15 mouse cellular contexts compared by ENCODE assay signal in genomic region chr19:60073328-60073727, GRCm38 (mm10).
A peak's percentile ranks its signal among the peaks of the same experiment; 100 is the strongest.
DNase-seq lines count a peak whose midpoint lies in the region; ATAC-seq lines count a peak whose summit lies in the region.
"Had no signal": no experiment of that assay in that cellular context is flagged by ENCODE, and none has a peak within 500 bp of the region (broad histone marks: within the 10 kb centered on the region; RNA-seq: fewer than 3 reads in every experiment).

No protein-coding gene starts in this region.

- H3K9ac ChIP-seq in kidney, embryonic 16.5 days (replicated peaks; ENCODE audit: low read length) = no peak overlapping the region
- H3K9ac ChIP-seq in kidney, embryonic 14.5 days (ENCODE audit: low read depth, low read length) = no peak overlapping the region
- H3K9ac ChIP-seq: heart, embryonic 15.5 days; kidney, embryonic 15.5 days; liver, embryonic 15.5 days had no signal

- H3K27ac ChIP-seq in kidney, embryonic 16.5 days (ENCODE audit: low read length) = no peak overlapping the region
- H3K27ac ChIP-seq in kidney, embryonic 14.5 days (ENCODE audit: low read depth, low read length) = no peak overlapping the region
- H3K27ac ChIP-seq: heart, embryonic 15.5 days; hindbrain, postnatal 0 days; kidney, embryonic 15.5 days; liver, embryonic 15.5 days had no signal

- H3K4me1 ChIP-seq in kidney, embryonic 16.5 days (ENCODE audit: insufficient read depth, low read length) = no peaks in the 10 kb centered on the region
- H3K4me1 ChIP-seq in kidney, embryonic 14.5 days (ENCODE audit: control insufficient read depth, insufficient read depth, low read length) = no peaks in the 10 kb centered on the region
- H3K4me1 ChIP-seq: heart, embryonic 15.5 days; kidney, embryonic 15.5 days; liver, embryonic 15.5 days had no signal

- no peaks in the 10 kb centered on the region for H3K27me3 ChIP-seq in kidney, embryonic 16.5 days (ENCODE audit: insufficient read depth, low read length)
- no peaks in the 10 kb centered on the region for H3K27me3 ChIP-seq in kidney, embryonic 14.5 days (ENCODE audit: control insufficient read depth, insufficient read depth, low read length)
- H3K27me3 ChIP-seq: heart, embryonic 15.5 days; kidney, embryonic 15.5 days; liver, embryonic 15.5 days had no signal

- no peak overlapping the region for H3K4me2 ChIP-seq in kidney, embryonic 16.5 days (replicated peaks; ENCODE audit: low read depth, low read length)
- H3K4me2 ChIP-seq in kidney, embryonic 14.5 days (replicated peaks; ENCODE audit: low read depth, low read length) = no peak overlapping the region
- H3K4me2 ChIP-seq: heart, embryonic 15.5 days; kidney, embryonic 15.5 days; liver, embryonic 15.5 days; midbrain, embryonic 11.5 days had no signal

- peak; percentile 35; the same call in 1 of the 2 replicates for ATAC-seq in kidney, embryonic 16.5 days (ENCODE audit: low FRiP score, low TSS enrichment)
- ATAC-seq in kidney, embryonic 14.5 days (ENCODE audit: low FRiP score, low TSS enrichment) = no peak
- ATAC-seq: hindbrain, postnatal 0 days had no signal

- H3K36me3 ChIP-seq in kidney, embryonic 16.5 days (ENCODE audit: insufficient read depth, low read length) = no peaks in the 10 kb centered on the region
- no peaks in the 10 kb centered on the region for H3K36me3 ChIP-seq in kidney, embryonic 14.5 days (ENCODE audit: control insufficient read depth, insufficient read depth, low read length)
- H3K36me3 ChIP-seq: heart, embryonic 15.5 days; kidney, embryonic 15.5 days; liver, embryonic 15.5 days had no signal

- no peak overlapping the region for H3K4me3 ChIP-seq in kidney, embryonic 16.5 days (ENCODE audit: low read length)
- no peak overlapping the region for H3K4me3 ChIP-seq in kidney, embryonic 14.5 days (ENCODE audit: low read length)
- H3K4me3 ChIP-seq: heart, embryonic 15.5 days; kidney, embryonic 15.5 days; liver, embryonic 15.5 days had no signal

- WGBS in kidney, embryonic 16.5 days = 17% methylated on average over 1 of the region's 1 CpGs
- WGBS in kidney, embryonic 14.5 days = 18% methylated on average over 1 of the region's 1 CpGs

- peak; percentile 51 for DNase-seq in gastrocnemius, postnatal 25 days
- peak; percentile 45 to 71 for DNase-seq in lung, adult 18-20 months
- DNase-seq in skeletal muscle tissue, adult 2 months (ENCODE audit: low read depth, low spot score) = peak; percentile 58
- no peak for DNase-seq in frontal cortex, postnatal 25 days (ENCODE audit: low spot score in 2 of 2)
- no peak for DNase-seq in left cerebral cortex, adult 11 months (ENCODE audit: low spot score)
- DNase-seq: adrenal gland, adult 2 months; cerebellum, adult 9-11 months; right cerebral cortex, postnatal 14 days had no signal

- no peaks in the 10 kb centered on the region for H3K9me3 ChIP-seq in kidney, embryonic 16.5 days (ENCODE audit: low read length)
- H3K9me3 ChIP-seq in kidney, embryonic 14.5 days (ENCODE audit: control insufficient read depth, low read length) = no peaks in the 10 kb centered on the region
- H3K9me3 ChIP-seq: heart, embryonic 15.5 days; kidney, embryonic 15.5 days; liver, embryonic 15.5 days had no signal

Comparison
In these comparisons a context has a peak if more than half of its experiments do, and no peak if none do; other contexts are left out.
1. DNase-seq: peak in gastrocnemius, postnatal 25 days (single experiment), lung, adult 18-20 months (2 of 2) and skeletal muscle tissue, adult 2 months (single experiment); none in frontal cortex, postnatal 25 days (0 of 2) and left cerebral cortex, adult 11 months (single experiment).